Mouse (Mus musculus) testis, adult 2 months (tissue): ENCODE measurements around the gene Abcg2. TPM values are rescaled to one million over a fixed set of nuclear protein-coding genes. Genes with fewer than 3 reads are reported as not detected.
"Not testable (repeated sequence)": the region's sequence is repeated elsewhere in the genome, so short reads cannot be mapped to it uniquely, and the experiment has no call there.

Experiments used
- H3K27ac ChIP-seq: fragments of 200-500 bp; 2 replicates; pipeline ENCODE4 v1.5.1; 2012; ENCODE audit warnings: low read depth, low read length; ENCODE audit not compliant: control insufficient read depth, insufficient read depth
- H3K27me3 ChIP-seq: fragments of 200-500 bp; 2 replicates; pipeline ENCODE4 v1.6.1; 2012; ENCODE audit warnings: mild to moderate bottlenecking, low read length, moderate library complexity; ENCODE audit not compliant: control insufficient read depth, insufficient read depth
- H3K36me3 ChIP-seq: fragments of 200-500 bp; 2 replicates; pipeline ENCODE4 v1.6.1; 2012; ENCODE audit warnings: mild to moderate bottlenecking, low read length; ENCODE audit not compliant: control insufficient read depth, insufficient read depth
- H3K4me1 ChIP-seq: fragments of 200-500 bp; 2 replicates; pipeline ENCODE4 v1.6.1; 2012; ENCODE audit warnings: low read length; ENCODE audit not compliant: control insufficient read depth, insufficient read depth
- H3K4me3 ChIP-seq: fragments of 200-500 bp; 2 replicates; pipeline ENCODE4 v1.5.1; 2012; ENCODE audit warnings: low read depth, mild to moderate bottlenecking, low read length, moderate library complexity, mixed read lengths; ENCODE audit not compliant: control insufficient read depth
- CTCF ChIP-seq: fragments of 200-500 bp; IDR thresholded peaks from 2 replicates; pipeline ENCODE4 v1.5.1; 2012; ENCODE audit warnings: low read depth, mild to moderate bottlenecking, inconsistent platforms, low read length, moderate library complexity; ENCODE audit not compliant: control insufficient read depth, insufficient read depth, insufficient replicate concordance
- POLR2A ChIP-seq: fragments of 200-500 bp; IDR thresholded peaks from 2 replicates; pipeline ENCODE4 v1.6.1; 2012; ENCODE audit warnings: low read depth, mild to moderate bottlenecking, inconsistent platforms, low read length, moderate library complexity; ENCODE audit not compliant: control insufficient read depth
- polyA plus RNA-seq: library from polyadenylated mRNA; depleted of rRNA; stranded (reverse); fragments of >200 nt; gene quantifications from 2 replicates; pipeline ENCODE4 v1.2.3, GENCODE M21; 2012

The Abcg2 gene
- polyA plus RNA-seq, 1 experiment = 20.5 TPM

DNA sequence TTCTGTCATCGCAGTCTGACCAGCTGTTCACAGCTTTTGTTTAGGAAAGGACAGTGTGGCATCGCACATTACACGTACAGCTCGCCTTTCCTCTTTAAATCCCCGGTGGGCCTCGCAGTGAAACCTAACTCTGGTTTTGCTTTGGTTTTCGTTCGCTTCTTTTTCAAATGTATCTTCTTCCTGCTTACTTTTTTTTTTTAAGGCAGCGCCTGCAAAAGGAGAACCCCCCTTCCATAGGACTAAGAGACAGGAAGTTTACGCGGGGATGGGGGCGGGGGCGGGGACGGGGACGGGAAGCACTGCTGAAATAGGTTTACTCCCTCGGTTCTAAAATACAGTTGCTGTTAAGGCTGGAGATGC, 12.0 kb downstream of the Abcg2 start:
- no peaks in the 10 kb centered on the region for H3K27me3 ChIP-seq
- peak overlapping the region; percentile 40 for H3K4me3 ChIP-seq
- TF ChIP-seq CTCF (no peak), POLR2A (no peak)
- H3K4me1 ChIP-seq = no peaks in the 10 kb centered on the region
- no peak overlapping the region for H3K27ac ChIP-seq
- no peaks in the 10 kb centered on the region for H3K36me3 ChIP-seq

DNA sequence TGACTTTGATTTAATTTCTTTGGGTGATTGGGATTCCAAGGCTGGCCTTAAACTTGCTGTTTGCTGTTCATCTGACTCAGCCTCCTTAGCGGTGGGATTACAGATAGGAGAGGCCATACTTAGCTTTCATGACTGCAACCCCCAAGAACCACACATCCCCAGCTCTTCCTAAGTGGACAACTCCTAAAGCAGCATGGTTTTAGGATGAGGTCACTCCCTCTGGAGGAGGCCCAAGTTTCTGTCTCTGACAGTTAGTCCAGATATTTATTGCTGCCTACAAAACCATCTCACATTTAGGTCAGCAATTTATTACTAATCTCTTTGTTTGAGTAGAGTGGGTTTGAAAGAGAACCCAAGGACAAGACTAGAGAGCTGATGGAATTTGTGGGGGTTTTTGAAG, 17.8 kb downstream of the Abcg2 start:
- H3K4me1 ChIP-seq, H3K27ac ChIP-seq, H3K36me3 ChIP-seq, H3K4me3 ChIP-seq, H3K27me3 ChIP-seq: not testable (repeated sequence)

DNA sequence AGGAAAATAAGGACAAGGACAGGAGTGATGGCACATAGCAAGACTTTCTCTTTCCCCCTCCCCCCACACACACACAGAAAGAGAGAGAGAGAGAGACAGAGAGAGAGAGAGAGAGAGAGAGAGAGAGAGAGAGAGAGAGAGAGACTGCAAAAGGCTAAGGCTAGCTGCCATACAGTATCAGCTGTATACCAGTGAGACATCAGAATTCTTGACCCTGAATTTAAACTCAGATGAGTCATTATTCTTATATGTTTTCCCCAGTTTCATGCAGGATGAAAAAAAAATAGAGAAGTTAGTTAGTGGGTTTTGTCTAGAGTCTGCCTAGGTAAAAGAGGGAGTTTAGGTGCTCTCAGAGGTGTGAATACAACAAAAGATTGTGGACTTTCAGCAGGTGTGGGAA, 18.7 kb downstream of the Abcg2 start:
- H3K4me3 ChIP-seq, H3K27me3 ChIP-seq, H3K4me1 ChIP-seq, H3K36me3 ChIP-seq, H3K27ac ChIP-seq: not testable (repeated sequence)

DNA sequence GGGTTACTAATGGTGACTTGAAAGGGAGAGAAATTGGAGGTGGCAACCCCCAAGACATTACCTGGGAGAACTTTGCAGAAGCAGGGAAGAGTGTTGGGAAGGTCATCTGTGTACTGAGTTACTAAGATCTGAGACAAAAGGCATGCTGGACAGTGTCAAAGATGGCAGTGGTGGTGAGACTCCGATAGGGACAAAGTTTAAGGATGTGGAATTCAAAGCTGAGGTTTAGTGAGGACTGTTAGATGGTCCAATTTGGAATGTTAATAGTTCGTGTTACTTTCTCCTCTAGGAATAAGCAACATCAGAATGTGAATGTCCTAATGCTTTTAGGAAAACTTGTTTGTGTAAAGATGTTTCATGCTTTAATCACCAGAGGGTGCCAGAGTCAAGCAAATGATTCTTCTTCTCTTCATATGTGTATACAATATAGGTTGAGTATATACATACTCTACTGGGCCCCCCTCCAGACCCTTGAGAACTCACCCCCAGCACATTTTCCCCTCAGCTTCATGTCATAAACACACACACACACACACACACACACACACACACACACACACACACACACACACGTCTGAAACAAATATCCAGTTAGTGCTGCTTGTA, 19.3 kb downstream of the Abcg2 start:
- H3K4me3 ChIP-seq, H3K27me3 ChIP-seq, H3K4me1 ChIP-seq, H3K36me3 ChIP-seq, H3K27ac ChIP-seq: not testable (repeated sequence)

DNA sequence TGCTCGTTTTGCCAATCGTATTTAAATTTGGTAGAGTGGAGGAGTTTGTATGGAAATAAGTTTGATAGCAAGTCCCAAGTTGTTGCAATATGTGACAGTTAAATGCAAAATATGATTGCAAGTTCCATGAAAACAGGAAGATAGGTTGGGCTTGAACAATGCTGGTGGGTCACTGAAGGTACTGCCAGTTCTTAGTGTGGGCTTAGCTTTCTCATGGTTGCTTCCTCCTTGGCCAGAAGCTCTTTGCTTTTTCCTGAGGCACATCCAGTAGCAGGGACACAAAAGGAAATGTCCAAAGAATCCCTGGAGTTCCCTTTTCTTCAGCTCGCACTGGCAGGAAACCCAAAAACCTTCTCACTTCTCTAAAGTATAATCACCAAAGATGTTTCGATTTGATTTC, 22.3 kb downstream of the Abcg2 start:
- Histone ChIP-seq H3K4me3 (no peak overlapping the region), H3K27me3 (no peaks in the 10 kb centered on the region), H3K36me3 (no peaks in the 10 kb centered on the region), H3K27ac (no peak overlapping the region), H3K4me1 (no peaks in the 10 kb centered on the region)
- TF ChIP-seq POLR2A (no peak), CTCF (no peak)

DNA sequence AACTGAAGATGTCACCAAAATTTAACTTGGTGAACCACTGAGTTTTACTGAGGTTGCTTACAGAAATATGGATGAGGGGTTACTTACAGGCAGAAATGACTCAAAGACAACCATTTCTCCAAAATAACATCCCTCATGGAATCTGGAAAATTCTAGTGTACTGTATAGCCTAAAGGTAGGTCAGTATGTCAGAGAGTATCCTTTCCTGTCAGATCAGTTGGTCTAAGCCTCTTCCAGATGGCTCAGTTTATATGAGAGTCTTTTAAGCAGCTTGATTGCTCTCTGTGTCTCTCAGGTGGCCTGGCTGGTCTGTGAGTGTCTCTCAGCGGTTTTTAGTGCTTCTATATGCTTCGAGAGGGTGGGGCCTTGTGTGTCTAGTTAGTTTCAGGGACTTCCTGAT, 24.1 kb downstream of the Abcg2 start:
- no peak overlapping the region for H3K27ac ChIP-seq
- H3K4me3 ChIP-seq = no peak overlapping the region
- no peaks in the 10 kb centered on the region for H3K27me3 ChIP-seq
- no peaks in the 10 kb centered on the region for H3K4me1 ChIP-seq
- no peaks in the 10 kb centered on the region for H3K36me3 ChIP-seq
- no peak for TF ChIP-seq POLR2A

DNA sequence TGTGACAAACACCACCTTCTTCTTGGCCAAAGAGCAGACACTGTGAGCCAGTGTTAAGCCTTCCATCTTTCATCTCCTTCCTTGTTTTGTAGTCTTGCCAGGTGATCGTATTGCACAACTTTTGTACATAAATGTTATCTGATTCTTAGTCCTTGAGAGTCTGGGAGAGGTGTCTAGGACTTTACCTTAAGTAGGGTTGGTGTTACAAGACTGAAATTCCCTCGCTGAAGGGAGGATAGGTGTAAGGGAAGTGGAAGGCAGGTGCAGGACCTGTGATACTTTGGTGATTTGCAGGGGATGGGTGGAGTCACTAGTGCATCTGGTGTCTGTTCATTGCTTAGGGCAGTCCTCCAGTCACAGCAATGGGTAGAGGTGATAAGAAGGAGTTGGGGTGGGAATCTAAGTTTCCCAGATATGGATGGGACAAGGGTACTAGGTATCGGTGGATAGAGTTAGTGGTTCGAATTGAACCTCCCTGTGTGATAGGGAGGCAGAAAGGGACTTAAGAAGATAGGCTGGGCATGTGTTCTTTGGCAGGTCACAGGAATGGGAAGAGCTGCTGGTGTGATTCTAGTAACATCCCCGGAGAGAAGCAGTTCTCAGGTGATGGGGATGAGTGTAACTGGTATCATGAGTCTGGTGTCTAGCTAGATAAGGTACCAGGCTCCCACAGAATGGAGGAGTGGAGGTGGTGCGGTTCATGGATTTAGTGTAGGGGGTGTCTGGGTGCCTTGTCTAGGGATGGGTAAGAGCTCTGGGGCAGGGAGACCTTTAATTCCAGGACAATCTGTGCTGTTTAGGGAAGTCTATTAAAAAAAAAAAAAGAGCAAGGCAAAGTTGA, 25.8 kb downstream of the Abcg2 start:
- Histone ChIP-seq H3K27ac (no peak overlapping the region), H3K36me3 (no peaks in the 10 kb centered on the region), H3K4me1 (no peaks in the 10 kb centered on the region), H3K27me3 (no peaks in the 10 kb centered on the region), H3K4me3 (no peak overlapping the region)
- TF ChIP-seq CTCF (no peak), POLR2A (no peak)

DNA sequence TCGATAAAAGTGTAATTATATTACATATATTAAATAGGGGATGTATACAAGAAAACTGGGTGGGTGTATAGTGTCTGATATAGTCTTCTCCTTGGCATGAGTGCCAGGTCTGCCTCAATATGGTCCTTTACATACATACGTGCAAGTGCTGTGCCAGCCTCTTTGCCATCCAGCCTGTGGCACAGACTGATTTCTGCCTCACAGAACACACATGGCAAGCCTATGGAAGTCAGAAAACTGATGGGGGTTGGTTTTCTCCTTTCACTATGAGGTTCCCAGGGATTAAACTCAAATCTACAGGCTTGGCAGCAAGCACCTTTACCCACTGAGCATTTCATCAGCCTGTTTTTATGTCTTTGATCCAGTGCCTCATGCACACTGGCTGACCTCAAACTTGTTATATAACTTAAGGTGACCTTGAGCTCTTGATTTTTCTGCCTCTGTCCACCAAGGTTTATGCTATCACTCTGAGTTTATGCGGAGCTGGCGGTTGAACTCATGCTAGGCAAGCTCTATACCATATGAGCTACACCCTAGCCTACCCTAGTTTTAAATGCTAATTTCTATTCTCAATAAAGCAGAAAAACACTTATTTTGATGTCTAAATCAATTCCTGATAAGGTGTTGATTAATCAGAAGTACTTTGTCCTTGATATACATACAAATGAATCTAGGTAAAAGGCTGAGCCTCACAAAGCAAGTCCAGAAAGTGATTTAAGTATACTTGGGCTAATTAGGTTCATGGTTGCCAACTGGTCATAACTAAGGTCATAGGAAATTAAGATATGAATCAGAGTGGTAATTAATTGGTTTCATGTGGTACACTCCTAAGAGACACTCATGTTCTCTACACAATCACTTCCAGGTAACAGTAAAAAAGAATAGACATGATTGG, 26.7 kb downstream of the Abcg2 start:
- Histone ChIP-seq H3K27me3 (no peaks in the 10 kb centered on the region), H3K27ac (no peak overlapping the region), H3K4me3 (no peak overlapping the region), H3K4me1 (no peaks in the 10 kb centered on the region), H3K36me3 (no peaks in the 10 kb centered on the region)
- TF ChIP-seq CTCF (no peak), POLR2A (no peak)
